Mouse (Mus musculus) bone marrow, adult 2 months (tissue): ENCODE data around the gene Sag. TPM values are rescaled to one million over a fixed set of nuclear protein-coding genes. Genes with fewer than 3 reads are reported as not detected.

Experiments
- H3K27ac ChIP-seq: fragments of 200-500 bp; 2 replicates; pipeline ENCODE4 v1.5.1; 2012; ENCODE audit warnings: low read depth, mild to moderate bottlenecking, control low read depth, inconsistent platforms, low read length; ENCODE audit not compliant: control insufficient read depth, poor library complexity, insufficient read depth
- H3K4me1 ChIP-seq: fragments of 200-500 bp; 2 replicates; pipeline ENCODE4 v1.6.1; 2011; ENCODE audit warnings: low read length; ENCODE audit not compliant: control insufficient read depth, insufficient read depth
- H3K4me3 ChIP-seq: fragments of 200-500 bp; replicated peaks from 2 replicates; pipeline ENCODE3; 2011; ENCODE audit warnings: mild to moderate bottlenecking, low read depth, low read length, control low read depth; ENCODE audit not compliant: control insufficient read depth
- CTCF ChIP-seq: fragments of 200-500 bp; IDR thresholded peaks from 2 replicates; pipeline ENCODE4 v1.5.1; 2011; ENCODE audit warnings: low read length, control low read depth; ENCODE audit not compliant: control insufficient read depth, insufficient read depth
- POLR2A ChIP-seq: fragments of 200-500 bp; IDR thresholded peaks from 2 replicates; pipeline ENCODE4 v1.6.1; 2011; ENCODE audit warnings: low read depth, mild to moderate bottlenecking, control low read depth, low read length, borderline replicate concordance; ENCODE audit not compliant: control insufficient read depth
- WGBS: fragments of 180-500 bp; shearing (Covaris S2); methylation state at CpG from one replicate; pipeline ENCODE4 v1.1.7; 2018; 5-methylcytosine and 5-hydroxymethylcytosine counted together
- polyA plus RNA-seq: library from polyadenylated mRNA; stranded (reverse); fragments of >200 nt; gene quantifications from 2 replicates; pipeline ENCODE4 v1.2.4, GENCODE M21; 2011; ENCODE audit warnings: low replicate concordance; ENCODE audit not compliant: missing spikeins, insufficient read depth, insufficient read length

Gene Sag
- polyA plus RNA-seq, 1 experiment = 7.0 TPM

- WGBS = under 1% methylated on average over 67 of the region's 74 CpGs
- H3K4me1 ChIP-seq = peaks cover 10% of the 10 kb centered on the region
- TF ChIP-seq POLR2A (peak; percentile 29; the same call in 1 of the 2 replicates), CTCF (no peak)
- peak within 1 kb of the TSS; percentile 98 for H3K4me3 ChIP-seq
- H3K27ac ChIP-seq = peak within 1 kb of the TSS; percentile 90
Observed at GRCm38 (mm10) chr1:87852892-87853600, 49.6 kb downstream of the Sag start, which contains the start of gene Dgkd. Gene Dgkd, plus strand, starts transcription at chr1:87853287.

- TF ChIP-seq POLR2A (no peak), CTCF (0 out of 2 replicates have a peak, but pooled peaks have one; percentile 3)
- H3K4me3 ChIP-seq = peak overlapping the region; percentile 98
- under 1% methylated on average over 47 of the region's 48 CpGs for WGBS
- H3K27ac ChIP-seq = peak overlapping the region; percentile 90
- H3K4me1 ChIP-seq = peaks cover 10% of the 10 kb centered on the region
Observed at GRCm38 (mm10) chr1:87853601-87854361, 50.3 kb downstream of the Sag start.

DNA sequence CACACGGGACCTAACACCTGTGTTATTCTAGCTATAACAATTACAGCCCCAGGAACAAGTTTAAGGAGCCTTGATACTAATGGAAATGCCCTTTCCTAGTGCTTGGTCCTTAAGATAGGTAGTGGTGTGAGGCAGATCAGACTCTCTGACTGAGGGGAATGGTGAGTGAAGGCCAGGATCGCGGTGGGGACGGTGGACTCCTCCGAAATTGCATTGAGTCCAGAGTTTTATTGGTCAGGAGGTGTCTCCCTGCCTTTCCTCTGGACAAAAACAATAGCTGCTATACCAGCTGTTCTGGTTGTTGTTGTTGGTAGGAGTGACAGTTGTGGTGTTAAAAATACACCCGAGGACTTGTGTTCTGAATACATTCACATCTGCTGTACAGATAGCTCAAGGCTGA is 50.9 kb downstream of the Sag start:
- WGBS = 12% methylated on average over 6 of the region's 6 CpGs
- no peak for TF ChIP-seq POLR2A
- no peak for TF ChIP-seq CTCF
- Histone ChIP-seq H3K4me3 (peak overlapping the region; percentile 98), H3K27ac (peak overlapping the region; percentile 90), H3K4me1 (peaks cover 10% of the 10 kb centered on the region)

GRCm38 (mm10) chr1:87854851-87855251 is 51.4 kb downstream of the Sag start:
- H3K27ac ChIP-seq = peak overlapping the region; percentile 90
- WGBS = 4% methylated on average over 2 of the region's 2 CpGs
- peaks cover 8% of the 10 kb centered on the region for H3K4me1 ChIP-seq
- TF ChIP-seq POLR2A (no peak), CTCF (0 out of 2 replicates have a peak, but pooled peaks have one; percentile 3)
- H3K4me3 ChIP-seq = peak overlapping the region; percentile 46

DNA sequence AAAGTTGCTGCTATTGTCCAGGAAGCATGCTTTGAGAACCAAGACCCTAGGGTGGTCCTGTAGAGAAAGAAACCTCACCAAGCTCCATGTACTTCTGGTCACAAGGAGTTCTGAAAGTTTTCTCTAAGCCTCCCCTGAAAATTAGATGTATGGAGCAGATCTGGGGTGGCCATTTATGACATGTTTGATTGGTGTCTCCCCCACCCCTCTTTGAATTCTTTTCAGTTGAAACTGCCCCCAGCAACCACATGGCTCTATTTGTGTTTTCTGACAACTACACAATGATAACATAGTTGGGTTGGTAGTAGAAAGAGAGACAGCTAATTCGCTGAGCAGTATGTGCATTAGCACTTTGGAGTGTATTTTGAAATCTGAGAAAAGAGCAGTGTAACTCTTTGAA is 52.0 kb downstream of the Sag start:
- H3K4me3 ChIP-seq = no peak overlapping the region
- WGBS = 84% methylated on average over 1 of the region's 1 CpGs
- TF ChIP-seq POLR2A = no peak
- no peak for TF ChIP-seq CTCF
- H3K4me1 ChIP-seq = peaks cover 9% of the 10 kb centered on the region
- peak overlapping the region; percentile 90; the same call in 1 of the 2 replicates for H3K27ac ChIP-seq

- Histone ChIP-seq H3K4me1 (peaks cover 7% of the 10 kb centered on the region), H3K4me3 (no peak overlapping the region), H3K27ac (peak overlapping the region; percentile 66; the same call in 1 of the 2 replicates)
- WGBS = 11% methylated on average over 3 of the region's 3 CpGs
- TF ChIP-seq CTCF (no peak), POLR2A (no peak)
Observed at GRCm38 (mm10) chr1:87856823-87857222, 53.3 kb downstream of the Sag start.

DNA sequence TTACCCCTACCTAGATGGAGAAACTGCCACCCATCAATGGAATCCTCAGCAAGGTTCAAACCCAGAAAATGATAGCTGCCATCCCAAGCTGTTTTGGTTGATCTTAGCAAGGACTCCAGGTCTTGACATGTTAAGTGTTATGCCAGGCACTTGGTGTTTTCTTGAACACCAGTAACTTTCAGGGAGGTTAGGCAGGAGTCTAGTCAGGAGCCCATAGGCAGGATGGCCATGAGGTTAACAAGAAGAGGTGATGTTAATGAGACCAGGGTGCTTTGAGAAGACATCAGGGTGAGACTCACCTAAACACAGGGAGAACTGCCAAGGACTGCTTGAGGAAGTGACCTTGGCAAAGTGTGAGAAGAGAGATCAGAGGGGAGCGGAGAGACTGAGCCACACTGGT is 54.6 kb downstream of the Sag start:
- no peak for TF ChIP-seq POLR2A
- TF ChIP-seq CTCF = no peak
- WGBS = 65% methylated on average over 1 of the region's 1 CpGs
- Histone ChIP-seq H3K4me3 (no peak overlapping the region), H3K4me1 (peaks cover 7% of the 10 kb centered on the region), H3K27ac (no peak overlapping the region)

- TF ChIP-seq POLR2A (no peak), CTCF (no peak)
- H3K4me3 ChIP-seq = no peak overlapping the region
- 52% methylated on average over 2 of the region's 2 CpGs for WGBS
- H3K27ac ChIP-seq = no peak overlapping the region
- H3K4me1 ChIP-seq = peaks cover 7% of the 10 kb centered on the region
Observed at GRCm38 (mm10) chr1:87858529-87858928, 55.0 kb downstream of the Sag start.
